Mouse (Mus musculus) mouse embryonic stem cell (cell line): ENCODE measurements at regions not wholly inside any gene's neighbourhood (a gene's known extent, or its start where the extent isn't known, plus 50 kb on each side); places are given as distances from the start of the nearest gene placed in this dataset.

ENCODE experiments used
- in situ Hi-C, 2 experiments: fragments of 300-500 bp; cut with MboI; formaldehyde crosslinking; loops; 1 replicate in 1 of 2; 3 replicates in 1 of 2; pipeline ENCODE4 v1.14.3; 2019 to 2020; ENCODE audit warnings: low sequenced_read_pairs in 2 of 2, low pct_unique_long_range_greater_than_20kb in 1 of 2, mixed read lengths in 1 of 2; ENCODE audit not compliant: unreplicated experiment in 1 of 2

DNA sequence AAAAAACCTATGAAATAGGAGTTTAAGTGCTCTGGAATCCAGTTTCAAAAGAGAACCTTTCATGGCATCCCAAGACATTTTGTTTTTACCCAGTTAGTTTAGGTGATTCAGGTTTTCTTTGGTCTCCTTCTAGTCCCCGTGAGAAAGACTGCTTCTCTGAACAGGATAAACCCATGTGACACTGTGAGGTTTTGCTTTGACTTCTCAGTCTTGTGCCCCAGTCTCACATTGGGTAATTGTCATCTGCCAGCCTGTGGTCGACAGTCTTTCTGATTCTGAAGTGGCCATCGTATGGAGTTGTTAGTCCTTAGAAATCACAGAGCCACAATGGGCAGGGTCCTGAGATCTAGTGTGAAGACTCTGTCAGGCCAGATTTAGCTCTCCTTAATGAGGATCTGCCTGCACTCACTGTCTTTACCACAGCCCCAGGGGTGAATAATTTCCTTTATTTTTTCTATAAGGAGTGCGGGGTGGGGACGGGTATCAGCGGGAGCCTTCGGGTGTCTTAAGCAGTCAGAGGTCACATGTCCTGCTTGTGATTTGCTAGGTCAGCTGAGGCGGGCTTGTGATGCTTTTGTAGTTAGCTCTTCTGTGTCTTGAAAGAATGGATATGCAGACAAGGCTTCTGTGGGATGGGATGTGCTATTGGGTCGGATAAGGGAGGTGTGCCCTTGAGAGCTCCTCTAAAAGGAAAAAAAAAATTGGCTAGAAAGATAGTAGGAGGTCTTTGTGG is 104.3 kb downstream of the Btg1 start:
- in situ Hi-C loops: loop anchor here in 1 of 2 experiments (10.0 kb wide), 1 partner anchor 96 kb away; no protein-coding TSS in a partner anchor

DNA sequence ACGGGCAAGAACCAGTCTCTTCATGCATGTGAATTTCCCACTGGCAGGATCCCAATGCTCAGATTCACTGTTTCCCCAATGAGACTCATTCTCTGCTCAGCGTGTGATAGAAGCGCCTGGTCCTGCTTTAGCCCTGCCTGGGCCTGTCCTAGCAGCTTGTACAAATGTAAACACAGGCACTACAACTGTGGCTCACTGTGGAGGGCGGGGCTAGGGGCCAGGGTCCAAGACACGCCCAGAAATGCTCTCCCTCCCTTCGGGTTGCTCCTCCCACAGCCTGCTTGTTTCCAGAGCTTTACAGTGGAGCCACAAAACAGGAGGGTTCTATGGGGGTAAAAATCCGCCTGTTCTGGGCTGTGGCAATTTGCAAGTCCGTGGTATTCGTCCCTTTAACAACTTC is 105.7 kb downstream of the Btg1 start:
- in situ Hi-C loops: loop anchor here in 1 of 2 experiments (10.0 kb wide), 1 partner anchor 98 kb away; no protein-coding TSS in a partner anchor

DNA sequence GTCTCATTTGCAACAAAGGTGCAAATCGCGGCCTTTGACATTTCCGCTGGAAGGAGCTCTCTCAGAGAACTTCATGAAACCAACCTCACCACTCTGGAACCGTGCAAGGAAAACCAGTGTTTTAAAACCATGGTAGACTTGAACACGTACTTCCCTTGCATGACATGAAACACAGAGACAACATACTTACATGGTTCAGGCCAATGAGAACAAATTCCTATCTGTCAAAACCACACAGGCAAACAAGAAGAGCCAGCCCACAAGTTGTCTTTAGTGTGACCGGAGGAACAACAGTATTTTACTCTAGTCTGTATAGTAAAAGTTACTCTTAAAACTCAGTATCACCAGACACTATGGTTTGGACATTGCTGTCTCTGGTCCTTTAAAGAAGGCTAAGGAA is 106.3 kb downstream of the Btg1 start:
- in situ Hi-C loops: loop anchor here in 1 of 2 experiments (10.0 kb wide), 1 partner anchor 98 kb away; no protein-coding TSS in a partner anchor

DNA sequence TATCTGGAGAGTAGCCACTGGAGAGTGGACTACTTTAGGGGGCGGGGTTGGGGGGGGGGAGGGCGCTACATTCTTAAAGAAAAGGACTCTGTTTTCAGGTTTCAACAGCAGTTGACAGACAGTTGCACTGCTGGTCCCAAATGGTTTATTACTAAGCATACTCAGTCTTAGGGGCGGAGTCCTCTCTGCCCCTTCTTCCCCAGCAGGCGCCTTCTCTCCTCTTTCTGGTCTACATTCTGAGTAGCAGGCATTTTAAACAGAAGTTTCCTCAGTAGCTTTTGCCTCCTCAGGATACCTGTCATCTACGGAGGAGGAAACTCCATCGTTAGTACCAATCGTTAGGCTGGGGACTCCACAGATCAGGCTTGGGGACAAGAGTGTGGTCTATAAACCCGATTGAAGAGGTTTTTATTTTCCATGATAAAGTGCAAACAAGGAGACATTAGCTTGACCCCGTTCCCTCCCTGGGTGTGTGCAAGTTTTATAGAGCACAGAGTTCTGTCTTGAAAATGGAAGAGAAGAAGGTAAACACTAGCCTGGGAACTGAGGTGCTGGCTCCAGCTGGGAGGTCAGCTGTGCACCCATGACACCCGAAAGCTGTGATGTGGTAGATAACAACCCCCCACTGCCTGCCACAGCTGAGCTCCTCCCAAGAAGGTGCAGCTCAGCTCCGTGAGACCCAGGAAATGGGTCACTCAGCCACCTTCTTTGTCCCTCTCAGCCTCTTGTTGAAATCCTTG is 107.8 kb downstream of the Btg1 start:
- in situ Hi-C loops: loop anchor here in 1 of 2 experiments (10.0 kb wide), 1 partner anchor 100 kb away; no protein-coding TSS in a partner anchor

DNA sequence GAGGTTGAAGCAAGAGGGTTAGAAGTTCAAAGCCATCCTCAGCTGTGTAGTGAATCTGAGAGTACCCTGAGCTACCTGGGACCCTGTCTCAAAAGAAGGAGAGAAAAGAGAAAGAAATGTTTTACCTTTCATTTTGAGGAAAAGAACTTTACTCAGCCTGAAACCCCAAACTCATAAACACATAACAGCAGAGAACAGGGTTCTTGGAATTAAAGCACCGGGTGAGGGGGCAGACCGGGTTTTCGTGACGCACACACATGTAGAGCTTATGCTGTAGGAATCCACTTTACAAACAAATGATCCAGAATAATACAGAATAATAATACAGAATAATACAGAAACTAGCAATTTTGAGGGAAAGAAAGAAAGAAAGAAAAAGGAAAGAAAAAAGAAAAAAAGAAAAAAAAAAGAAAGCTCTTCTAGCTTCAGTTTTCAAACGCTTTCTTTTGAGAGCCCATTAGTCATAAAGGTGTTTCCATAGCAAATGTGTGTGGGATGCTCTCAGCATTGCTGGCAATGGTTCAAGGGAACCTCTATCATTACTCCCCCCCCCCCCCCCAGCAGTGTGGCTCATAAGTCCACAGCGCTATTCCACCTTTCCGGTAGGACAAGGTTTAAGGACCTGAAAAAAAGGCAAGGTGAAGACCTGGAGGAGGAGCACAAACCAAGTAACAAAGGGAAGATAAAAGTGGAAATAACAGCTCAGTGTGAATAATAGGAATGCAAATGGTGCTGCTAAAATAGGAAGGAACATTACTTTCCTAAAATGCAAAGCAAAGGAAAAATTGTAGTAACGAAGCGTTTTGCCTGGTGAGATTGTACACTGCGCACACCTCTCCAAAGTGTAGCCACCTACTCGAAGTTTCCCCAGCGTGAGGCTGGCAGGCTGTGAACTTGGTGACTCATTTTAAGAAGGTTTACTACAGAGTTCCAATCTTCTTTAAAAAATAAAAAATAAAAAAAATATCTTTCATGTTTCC is 110.3 kb downstream of the Btg1 start:
- in situ Hi-C loops: loop anchor here in 1 of 2 experiments (10.0 kb wide), 1 partner anchor 102 kb away; no protein-coding TSS in a partner anchor

DNA sequence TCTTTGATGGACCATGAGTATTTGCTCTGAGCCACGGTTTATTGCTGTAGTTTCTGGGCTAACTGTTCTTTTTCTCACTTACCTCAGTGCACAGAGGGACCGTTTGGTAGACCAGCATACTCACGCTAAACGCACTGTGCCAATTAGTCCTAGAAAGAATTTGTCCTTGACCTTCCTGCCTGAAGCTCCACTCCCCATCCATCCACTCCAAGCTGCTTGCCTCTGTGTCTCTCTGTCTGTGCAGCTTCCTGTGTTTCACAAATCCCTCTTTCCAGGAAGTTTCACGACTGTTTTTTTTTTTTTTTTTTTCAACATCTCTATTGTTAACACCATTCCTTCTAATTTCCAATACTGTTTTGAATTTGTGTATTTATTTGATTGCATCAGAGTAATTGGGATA is 116.8 kb downstream of the Btg1 start:
- in situ Hi-C loops: loop anchor here in 1 of 2 experiments (10.0 kb wide), 1 partner anchor 119 kb away; the partner anchor contains the start of gene Btg1

DNA sequence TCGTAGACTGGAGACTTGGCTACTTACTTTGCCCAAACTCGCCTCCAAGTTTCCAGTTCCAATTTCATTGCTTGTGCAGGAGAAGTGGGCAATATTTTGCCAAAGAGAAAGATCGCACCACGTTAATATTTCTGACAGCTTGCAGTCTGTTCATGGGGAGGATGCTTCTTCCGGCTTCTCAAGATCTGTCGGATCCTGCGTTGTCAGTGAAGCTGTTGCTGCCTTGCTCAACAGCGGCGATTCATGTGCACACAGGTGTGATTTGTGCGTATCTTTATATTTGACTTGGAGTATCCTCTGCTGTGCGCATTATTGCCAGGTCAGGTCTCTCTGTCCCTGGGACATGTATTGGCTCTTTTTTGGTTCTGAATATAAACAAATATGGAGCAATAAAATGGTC is 118.3 kb downstream of the Btg1 start:
- in situ Hi-C loops: loop anchor here in 1 of 2 experiments (10.0 kb wide), 1 partner anchor 120 kb away; the partner anchor contains the start of gene Btg1

DNA sequence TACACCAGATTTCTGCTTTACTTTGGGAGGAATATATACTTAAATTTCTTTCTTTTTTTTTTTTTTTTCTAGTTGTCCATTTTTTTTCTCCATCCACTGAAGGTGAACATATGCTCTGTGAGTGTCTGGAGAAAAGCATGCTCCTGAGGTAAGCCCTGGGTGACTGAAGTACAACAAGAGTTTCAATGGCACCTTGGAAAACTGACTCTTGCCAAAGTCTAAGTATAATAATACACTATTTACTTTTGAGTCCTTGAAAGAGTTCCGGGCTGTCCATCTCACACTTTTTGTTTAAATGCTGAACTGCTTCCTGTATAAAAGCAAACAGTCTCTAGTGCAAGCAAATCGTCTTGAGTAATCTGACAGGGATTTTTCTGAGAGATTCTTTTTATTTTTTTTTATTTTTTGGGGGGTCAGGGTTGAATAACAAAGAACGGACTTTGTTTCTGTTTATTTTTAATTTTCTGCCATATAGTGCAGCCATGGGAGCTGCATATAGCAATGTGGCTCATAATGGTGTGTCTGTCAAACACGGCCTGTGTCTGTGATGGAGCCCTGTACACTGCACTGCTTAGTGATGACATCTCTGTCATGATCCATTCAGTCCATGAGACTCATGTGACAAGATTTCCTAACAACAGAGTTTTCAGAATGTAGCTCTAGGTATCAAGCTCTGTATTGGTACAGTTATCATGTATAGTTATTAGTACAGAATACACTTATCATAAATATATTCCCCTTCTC is 119.3 kb downstream of the Btg1 start:
- in situ Hi-C loops: loop anchor here in 1 of 2 experiments (10.0 kb wide), 1 partner anchor 121 kb away; the partner anchor contains the start of gene Btg1

DNA sequence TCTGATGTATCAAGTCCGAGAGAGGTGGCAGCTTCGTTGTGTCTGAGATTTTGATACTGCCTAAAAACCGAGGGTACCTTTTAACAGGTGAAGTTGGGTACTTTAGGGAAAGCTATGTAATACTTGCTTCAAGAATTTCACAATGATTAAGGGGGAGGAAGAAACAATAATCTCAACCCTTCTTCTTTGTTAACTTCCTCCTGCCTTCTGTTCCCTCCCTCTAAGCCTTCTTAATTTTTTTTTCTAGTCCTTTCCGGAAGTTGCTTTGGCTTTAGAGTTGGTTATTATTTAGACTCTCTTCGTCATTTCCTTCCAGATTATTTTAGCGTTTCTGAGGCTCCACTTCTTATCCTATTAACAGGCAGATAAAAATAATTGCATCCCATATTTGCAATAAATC is 121.2 kb downstream of the Btg1 start:
- in situ Hi-C loops: loop anchor here in 1 of 2 experiments (10.0 kb wide), 1 partner anchor 123 kb away; the partner anchor contains the start of gene Btg1

DNA sequence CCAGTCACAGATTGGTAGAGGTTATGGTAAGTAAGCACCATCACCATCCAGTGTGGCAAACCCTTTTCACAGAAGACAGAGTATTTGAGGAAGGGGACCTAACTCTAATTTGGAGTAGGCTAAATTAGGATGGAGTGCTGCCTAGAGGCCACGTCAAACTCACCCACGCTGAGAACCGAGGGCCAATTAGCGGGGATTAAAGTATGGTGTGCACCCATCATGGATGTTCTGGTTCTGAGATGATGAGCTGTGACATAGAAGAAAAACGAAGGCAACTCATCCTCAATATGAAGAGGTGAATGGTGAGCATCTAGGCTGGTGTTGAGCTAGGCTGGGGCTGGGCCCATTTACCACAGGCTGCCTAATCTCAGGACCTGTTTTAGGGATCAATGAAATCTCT is 121.8 kb downstream of the Btg1 start:
- in situ Hi-C loops: loop anchor here in 1 of 2 experiments (10.0 kb wide), 1 partner anchor 124 kb away; the partner anchor contains the start of gene Btg1

DNA sequence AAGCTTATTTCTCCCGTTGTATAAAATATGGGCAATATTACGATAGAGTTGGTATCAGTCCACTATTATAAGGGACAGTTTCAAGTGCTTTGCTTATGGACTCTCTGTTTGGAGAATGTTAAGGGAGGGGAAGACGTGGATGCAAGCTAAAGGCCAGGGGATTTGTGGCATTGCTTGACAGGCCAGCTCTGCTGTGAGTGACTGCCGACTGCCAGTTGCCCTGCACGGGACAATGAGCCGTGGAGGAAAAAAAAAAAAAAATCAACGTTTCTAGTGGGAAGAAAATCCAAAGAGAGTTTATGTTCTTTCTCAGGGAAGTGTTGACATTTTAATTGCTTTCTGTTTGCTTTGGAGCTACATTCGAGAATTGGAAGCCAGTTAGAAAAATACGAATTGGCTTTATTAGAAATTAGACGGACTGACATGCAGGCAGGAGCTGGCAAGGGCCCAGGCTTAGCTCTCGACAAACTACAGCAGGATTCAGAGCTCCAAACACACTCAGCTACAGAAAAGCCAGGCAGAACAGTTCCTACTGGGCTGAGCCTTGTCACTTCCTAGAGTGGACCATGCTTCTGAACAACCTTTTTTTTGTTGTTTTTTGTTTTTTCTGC is 127.5 kb downstream of the Btg1 start:
- in situ Hi-C loops: no loop called here

DNA sequence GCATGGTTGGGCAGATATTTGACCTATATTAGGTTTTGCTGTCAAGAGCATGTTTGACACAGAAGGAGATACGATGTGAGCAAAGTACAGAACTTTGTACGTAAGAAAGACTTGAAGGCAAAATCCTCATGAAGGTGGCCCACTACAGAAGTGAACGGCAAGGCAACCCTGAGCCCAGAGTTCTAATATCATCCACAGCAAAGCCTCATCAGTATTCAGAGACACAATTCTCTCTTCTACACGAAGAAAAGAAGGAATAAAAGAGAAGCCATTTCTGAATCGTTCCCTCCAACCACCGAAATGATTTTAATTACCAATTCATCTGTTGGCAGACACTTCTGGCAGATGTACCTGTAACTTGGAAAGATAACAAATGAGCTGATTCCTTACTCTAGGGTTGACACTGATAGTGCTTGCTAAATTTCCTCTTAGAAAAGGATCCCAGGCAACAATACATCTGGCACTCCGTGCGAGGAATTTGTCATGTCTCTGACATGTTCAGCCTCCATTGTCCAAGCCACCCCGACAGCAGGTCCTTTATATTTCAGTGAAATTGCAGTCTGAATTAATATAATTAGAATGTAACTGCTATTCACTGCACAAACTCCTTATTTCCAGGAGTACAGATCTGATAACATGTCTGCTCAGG is 130.3 kb downstream of the Btg1 start:
- in situ Hi-C loops: no loop called here

DNA sequence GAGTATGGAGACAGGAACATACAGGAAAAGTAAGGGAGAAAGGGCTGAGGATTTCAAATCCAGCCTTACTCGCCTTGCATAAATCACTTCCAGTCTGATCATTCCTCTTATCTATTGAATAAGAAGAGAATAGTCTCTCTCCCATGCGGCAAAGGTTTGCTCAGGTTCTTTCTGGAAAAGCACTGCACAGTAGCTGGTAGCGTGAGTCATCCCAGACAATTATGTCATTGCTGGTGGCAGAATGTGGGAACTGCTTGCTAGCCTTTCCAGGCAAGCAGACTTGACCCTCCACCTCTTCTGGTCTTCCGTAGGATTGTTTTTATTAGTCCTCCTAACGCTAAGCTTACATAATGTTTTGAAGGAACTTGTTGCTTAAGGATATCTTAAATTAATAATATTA is 134.1 kb downstream of the Btg1 start:
- in situ Hi-C loops: no loop called here

DNA sequence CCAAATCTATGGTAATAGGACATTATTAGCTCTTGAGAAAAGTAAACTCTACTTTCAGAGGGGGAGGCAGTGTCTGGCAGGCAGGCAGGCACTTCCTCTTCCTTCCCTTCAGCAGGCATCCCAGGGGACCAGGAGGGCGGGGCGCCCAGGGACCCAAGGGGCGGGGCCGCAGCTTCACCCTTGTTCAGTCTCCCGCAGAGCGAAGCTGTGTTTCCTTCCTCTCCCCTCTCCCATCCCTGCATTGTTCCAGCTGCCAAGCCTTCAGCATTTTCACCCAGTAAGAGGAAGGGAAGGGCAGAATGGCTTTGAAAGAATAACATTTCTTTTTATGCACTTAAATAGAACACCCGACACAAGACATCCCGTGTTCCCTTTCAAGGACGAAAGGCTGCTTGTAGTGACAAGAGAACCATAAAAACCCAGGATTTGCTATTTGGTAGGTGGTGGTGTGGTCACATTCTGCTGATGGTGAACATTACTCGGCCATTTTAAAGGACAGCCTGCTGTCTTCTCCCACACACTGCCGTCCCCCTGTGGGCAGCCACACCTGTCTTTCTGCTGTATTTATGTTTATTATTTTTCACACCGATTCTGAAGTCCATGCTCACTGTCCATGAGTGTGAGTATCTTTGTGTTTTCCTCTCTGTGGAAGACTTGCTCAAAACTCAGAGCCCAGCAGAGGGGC is 134.9 kb downstream of the Btg1 start:
- in situ Hi-C loops: no loop called here

DNA sequence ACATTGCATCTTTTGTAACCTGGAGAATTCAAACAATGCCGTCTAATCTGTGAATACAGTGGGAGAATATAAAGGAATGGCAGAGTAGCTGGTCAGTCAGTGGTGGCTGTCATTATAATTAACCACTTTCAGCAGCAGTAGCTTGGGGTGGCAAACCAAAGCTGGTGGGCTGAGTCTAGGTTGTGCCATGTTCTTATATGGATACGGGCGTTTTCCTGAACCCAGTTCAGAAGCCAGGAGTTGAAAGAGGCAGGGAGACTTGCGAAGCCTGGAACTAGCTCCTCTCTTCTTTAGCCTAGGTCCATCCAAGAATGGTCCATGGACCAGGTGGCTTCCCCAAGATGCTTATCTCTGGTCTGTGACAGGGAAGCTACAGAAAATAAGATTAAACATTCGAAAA is 135.7 kb downstream of the Btg1 start:
- in situ Hi-C loops: no loop called here

DNA sequence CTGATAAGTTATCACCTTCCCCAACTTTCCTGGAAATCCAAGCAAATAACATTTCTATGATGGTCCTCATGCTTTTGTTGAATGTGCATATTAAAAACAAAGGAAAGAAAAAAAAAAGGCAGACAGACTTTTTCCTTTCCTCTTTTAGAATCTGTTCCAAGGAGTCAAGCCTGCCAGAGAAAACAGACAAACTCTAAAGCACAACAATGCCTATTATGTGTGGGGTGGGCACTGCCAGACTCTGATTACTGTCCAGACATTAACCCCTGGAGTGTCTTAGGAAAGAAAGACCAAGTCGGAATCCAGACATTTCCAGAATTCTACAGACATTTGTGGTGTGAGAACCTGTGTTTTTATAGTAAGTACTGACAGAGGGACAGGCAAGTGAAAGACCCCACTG is 136.7 kb downstream of the Btg1 start:
- in situ Hi-C loops: no loop called here
